Mouse (Mus musculus) kidney, embryonic 15.5 days (tissue): ENCODE data around the gene Ndufc1. TPM values are rescaled to one million over a fixed set of nuclear protein-coding genes. Genes with fewer than 3 reads are reported as not detected.
"Not testable (repeated sequence)": the region's sequence is repeated elsewhere in the genome, so short reads cannot be mapped to it uniquely, and the experiment has no call there.

Source experiments
- ATAC-seq: fragments of 200-750 bp; cut with Nextera tagmentation; replicated peaks from 2 replicates; pipeline ENCODE4 v1.8.0; 2017; ENCODE audit warnings: moderate TSS enrichment; ENCODE audit not compliant: low FRiP score
- H3K27ac ChIP-seq: fragments of 300-500 bp; sonication (generic); 2 replicates; pipeline ENCODE4 v1.5.1; 2015; ENCODE audit warnings: mild to moderate bottlenecking, inconsistent platforms
- H3K27me3 ChIP-seq: fragments of 300-500 bp; sonication (generic); 2 replicates; pipeline ENCODE4 v1.6.1; 2015; ENCODE audit warnings: inconsistent platforms
- H3K36me3 ChIP-seq: fragments of 300-500 bp; sonication (generic); 2 replicates; pipeline ENCODE4 v1.6.1; 2015; ENCODE audit warnings: inconsistent platforms
- H3K4me1 ChIP-seq: fragments of 300-500 bp; sonication (generic); 2 replicates; pipeline ENCODE4 v1.6.1; 2015; ENCODE audit warnings: inconsistent platforms
- H3K4me2 ChIP-seq: fragments of 300-500 bp; sonication (generic); 2 replicates; pipeline ENCODE4 v1.6.1; 2015; ENCODE audit warnings: moderate library complexity, mild to moderate bottlenecking, inconsistent platforms
- H3K4me3 ChIP-seq: fragments of 300-500 bp; sonication (generic); replicated peaks from 2 replicates; pipeline ENCODE4 v1.5.1; 2015; ENCODE audit warnings: mild to moderate bottlenecking, inconsistent platforms
- H3K9ac ChIP-seq: fragments of 300-500 bp; sonication (generic); 2 replicates; pipeline ENCODE4 v1.6.1; 2015; ENCODE audit warnings: mild to moderate bottlenecking, inconsistent platforms
- H3K9me3 ChIP-seq: fragments of 300-500 bp; sonication (generic); replicated peaks from 2 replicates; pipeline ENCODE4 v1.6.1; 2016; ENCODE audit warnings: inconsistent platforms
- WGBS: fragments of 180-500 bp; shearing (Covaris S2); methylation state at CpG from one replicate; pipeline ENCODE4 v1.1.7; 2015; ENCODE audit warnings: mixed read lengths; 5-methylcytosine and 5-hydroxymethylcytosine counted together
- polyA plus RNA-seq: library from polyadenylated mRNA; unstranded; fragments of >200 nt; fragmentation: Nextera tagmentation; extraction: Ambion mirVana; gene quantifications from 2 replicates; pipeline ENCODE4 v1.2.1, GENCODE M21; 2015

Ndufc1 gene
- polyA plus RNA-seq, 1 experiment from 2014 or later = 771 TPM

DNA sequence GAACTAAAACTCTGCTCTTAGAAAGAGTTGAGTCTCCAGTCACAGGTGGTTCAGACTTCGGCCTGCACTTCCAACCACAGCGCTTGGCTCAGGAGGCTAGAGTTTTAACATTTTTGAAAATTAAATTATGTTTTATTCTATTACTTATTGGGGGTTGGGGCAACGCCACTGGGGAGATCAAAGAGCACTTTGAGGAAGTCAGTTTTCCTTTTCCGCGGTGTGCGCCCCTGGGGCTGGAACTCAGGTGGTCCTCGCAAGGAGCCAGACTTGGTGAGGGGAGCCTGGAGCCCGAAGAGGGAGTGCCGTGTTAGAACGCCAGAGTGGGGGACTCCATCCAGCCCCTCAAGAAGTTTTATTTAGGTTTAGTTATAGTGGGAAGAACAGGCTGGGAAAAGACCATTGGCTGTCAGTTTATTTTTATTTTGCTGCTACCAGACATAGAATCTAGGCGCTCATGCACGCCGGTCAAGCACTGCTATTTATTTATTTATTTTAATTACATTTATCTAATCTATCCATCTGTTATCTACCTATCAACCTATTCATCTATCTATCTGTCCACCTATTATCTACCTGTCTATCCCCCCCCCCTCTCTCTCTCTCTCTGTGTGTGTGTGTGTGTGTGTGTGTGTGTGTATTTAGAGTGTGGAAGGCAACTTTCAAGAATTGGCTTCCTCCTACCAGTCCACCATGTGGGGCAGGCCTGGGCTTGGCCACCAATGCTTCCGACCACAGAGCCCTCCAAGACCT is 49.1 kb downstream of the Ndufc1 start:
- Histone ChIP-seq H3K36me3 (no peaks in the 10 kb centered on the region), H3K4me1 (peaks cover 30% of the 10 kb centered on the region), H3K4me3 (peak overlapping the region; percentile 72), H3K27ac (no peak overlapping the region), H3K27me3 (peaks cover 15% of the 10 kb centered on the region), H3K4me2 (peak overlapping the region; percentile 93), H3K9ac (no peak overlapping the region; the same call in 1 of the 2 replicates), H3K9me3 (no peaks in the 10 kb centered on the region)
- ATAC-seq = no peak
- WGBS = 25% methylated on average over 14 of the region's 14 CpGs

DNA sequence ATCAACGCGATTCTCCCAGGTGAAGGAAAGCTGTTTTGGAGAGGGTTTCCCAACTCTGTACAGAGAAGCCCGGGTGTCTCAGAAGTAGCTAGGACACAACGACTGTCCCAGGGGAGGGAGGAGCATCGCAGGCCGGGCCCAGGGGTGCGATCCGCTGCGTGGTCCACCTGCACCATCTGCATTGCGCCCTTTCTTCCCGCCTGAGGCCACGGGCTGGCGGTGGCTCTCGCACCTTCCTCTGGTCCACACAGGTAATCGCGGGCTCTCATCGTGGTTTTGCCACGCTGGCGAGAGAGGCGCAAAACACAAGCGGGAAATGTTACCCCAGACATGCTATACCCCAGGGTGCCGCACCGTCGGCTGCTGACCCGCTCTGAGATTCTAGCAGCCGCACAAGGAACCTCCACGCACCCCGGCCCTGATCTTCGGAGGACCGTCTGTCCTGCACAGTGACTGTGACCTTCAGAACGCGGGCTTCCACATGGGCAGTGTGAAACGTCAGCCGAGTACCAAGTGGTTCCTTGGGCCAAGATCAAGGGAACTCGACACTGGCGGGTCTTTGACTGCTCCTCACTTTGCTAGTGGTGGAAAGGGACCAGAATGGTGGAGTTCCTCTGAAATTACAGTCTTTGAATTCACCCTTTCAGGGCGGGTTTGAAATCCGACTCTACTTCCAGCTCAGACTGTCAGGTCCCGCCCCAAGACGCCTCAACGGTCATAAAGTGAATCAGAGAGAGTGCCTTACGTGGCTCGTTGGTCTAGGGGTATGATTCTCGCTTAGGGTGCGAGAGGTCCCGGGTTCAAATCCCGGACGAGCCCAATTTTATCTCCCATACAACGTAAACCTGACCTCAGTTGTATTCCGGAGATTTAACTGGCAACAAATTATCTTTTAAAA is 49.9 kb downstream of the Ndufc1 start:
- H3K9me3 ChIP-seq = no peaks in the 10 kb centered on the region; the same call in 1 of the 2 replicates
- H3K9ac ChIP-seq = peak overlapping the region; percentile 66
- peaks cover 27% of the 10 kb centered on the region for H3K4me1 ChIP-seq
- H3K36me3 ChIP-seq = no peaks in the 10 kb centered on the region
- peak overlapping the region; percentile 75 for H3K27ac ChIP-seq
- peak overlapping the region; percentile 93 for H3K4me2 ChIP-seq
- H3K4me3 ChIP-seq = peak overlapping the region; percentile 72
- peak; percentile 82 for ATAC-seq
- H3K27me3 ChIP-seq = peaks cover 9% of the 10 kb centered on the region
- WGBS = under 1% methylated on average over 50 of the region's 50 CpGs

GRCm38 (mm10) chr3:51358181-51358580 is 50.6 kb downstream of the Ndufc1 start:
- under 1% methylated on average over 15 of the region's 15 CpGs for WGBS
- no peaks in the 10 kb centered on the region; the same call in 1 of the 2 replicates for H3K9me3 ChIP-seq
- no peak overlapping the region for H3K9ac ChIP-seq
- peak overlapping the region; percentile 72 for H3K4me3 ChIP-seq
- 0 out of 2 replicates have a peak, but pooled peaks cover 5% of the 10 kb centered on the region for H3K27me3 ChIP-seq
- peak; percentile 41; the same call in 1 of the 2 replicates for ATAC-seq
- no peak overlapping the region for H3K27ac ChIP-seq
- peak overlapping the region; percentile 93 for H3K4me2 ChIP-seq
- H3K36me3 ChIP-seq = no peaks in the 10 kb centered on the region
- H3K4me1 ChIP-seq = peaks cover 27% of the 10 kb centered on the region

DNA sequence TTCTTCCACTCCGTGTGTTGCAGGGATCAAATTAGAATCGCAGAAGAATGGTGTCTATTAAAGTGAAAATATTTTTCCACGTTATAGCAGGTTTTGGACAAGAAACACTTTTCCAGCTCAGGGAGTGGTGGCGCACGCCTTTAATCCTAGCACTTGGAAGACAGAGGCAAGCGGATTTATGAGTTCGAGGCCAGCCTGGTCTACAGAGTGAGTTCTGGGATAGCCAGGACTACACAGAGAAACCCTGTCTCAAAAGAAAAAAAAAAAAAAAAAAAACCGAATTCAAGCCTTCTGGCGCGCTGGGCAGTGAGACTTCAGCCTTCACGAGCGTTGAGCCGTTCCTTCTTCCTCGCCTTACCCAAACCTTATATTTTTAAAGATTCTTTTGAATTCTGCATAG is 51.2 kb downstream of the Ndufc1 start:
- WGBS = 9% methylated on average over 14 of the region's 14 CpGs

GRCm38 (mm10) chr3:51357078-51357477 is 51.7 kb downstream of the Ndufc1 start:
- no peak overlapping the region for H3K4me3 ChIP-seq
- 0 out of 2 replicates have a peak, but pooled peaks have one; percentile 4 for ATAC-seq
- H3K27ac ChIP-seq = 0 out of 2 replicates have a peak overlapping the region, but pooled peaks have one; percentile 22
- WGBS = 47% methylated on average over 5 of the region's 5 CpGs
- peak overlapping the region; percentile 93 for H3K4me2 ChIP-seq
- H3K36me3 ChIP-seq = no peaks in the 10 kb centered on the region
- no peak overlapping the region for H3K9ac ChIP-seq
- no peaks in the 10 kb centered on the region; the same call in 1 of the 2 replicates for H3K9me3 ChIP-seq
- peaks cover 27% of the 10 kb centered on the region for H3K4me1 ChIP-seq
- 0 out of 2 replicates have a peak, but pooled peaks cover 5% of the 10 kb centered on the region for H3K27me3 ChIP-seq

More for the DNA sequence above, 51.2 kb downstream of the Ndufc1 start:
- no peak overlapping the region for H3K9ac ChIP-seq
- 0 out of 2 replicates have a peak, but pooled peaks cover 5% of the 10 kb centered on the region for H3K27me3 ChIP-seq
- H3K4me3 ChIP-seq = peak overlapping the region; percentile 72
- H3K4me1 ChIP-seq = peaks cover 27% of the 10 kb centered on the region
- ATAC-seq = no peak
- peak overlapping the region; percentile 93 for H3K4me2 ChIP-seq
- H3K9me3 ChIP-seq = no peaks in the 10 kb centered on the region; the same call in 1 of the 2 replicates
- H3K27ac ChIP-seq = no peak overlapping the region
- no peaks in the 10 kb centered on the region for H3K36me3 ChIP-seq

- not testable (repeated sequence) for ATAC-seq, H3K36me3 ChIP-seq, H3K4me2 ChIP-seq, H3K4me3 ChIP-seq, H3K9ac ChIP-seq, H3K27me3 ChIP-seq, H3K27ac ChIP-seq, H3K9me3 ChIP-seq
- peaks cover 15% of the 10 kb centered on the region for H3K4me1 ChIP-seq
- WGBS = 89% methylated on average over 6 of the region's 6 CpGs
These were observed 53.8 kb downstream of the Ndufc1 start for GRCm38 (mm10) chr3:51354956-51355355.

Other genes with a start within 250 kb of the Ndufc1 start
- 8.5 and 8.8 TPM in 2 replicates for gene Noct, start 184.5 kb downstream of the Ndufc1 start, polyA plus RNA-seq
- 58.2 and 73.7 TPM in 2 replicates for gene Elf2, start 68.3 kb downstream of the Ndufc1 start, polyA plus RNA-seq
- gene Mgarp, start 12.2 kb downstream of the Ndufc1 start, polyA plus RNA-seq = 5.3 and 11.4 TPM in 2 replicates
- gene Naa15, start 6.2 kb upstream of the Ndufc1 start, polyA plus RNA-seq = 52.3 and 54.6 TPM in 2 replicates
- gene Rab33b, start 74.9 kb upstream of the Ndufc1 start, polyA plus RNA-seq = 20.0 and 20.1 TPM in 2 replicates
- 3.0 and 4.6 TPM in 2 replicates for gene Setd7, start 151.9 kb upstream of the Ndufc1 start, polyA plus RNA-seq